Mouse (Mus musculus): ENCODE data around the gene Sema3b.

The Sema3b gene

DNA sequence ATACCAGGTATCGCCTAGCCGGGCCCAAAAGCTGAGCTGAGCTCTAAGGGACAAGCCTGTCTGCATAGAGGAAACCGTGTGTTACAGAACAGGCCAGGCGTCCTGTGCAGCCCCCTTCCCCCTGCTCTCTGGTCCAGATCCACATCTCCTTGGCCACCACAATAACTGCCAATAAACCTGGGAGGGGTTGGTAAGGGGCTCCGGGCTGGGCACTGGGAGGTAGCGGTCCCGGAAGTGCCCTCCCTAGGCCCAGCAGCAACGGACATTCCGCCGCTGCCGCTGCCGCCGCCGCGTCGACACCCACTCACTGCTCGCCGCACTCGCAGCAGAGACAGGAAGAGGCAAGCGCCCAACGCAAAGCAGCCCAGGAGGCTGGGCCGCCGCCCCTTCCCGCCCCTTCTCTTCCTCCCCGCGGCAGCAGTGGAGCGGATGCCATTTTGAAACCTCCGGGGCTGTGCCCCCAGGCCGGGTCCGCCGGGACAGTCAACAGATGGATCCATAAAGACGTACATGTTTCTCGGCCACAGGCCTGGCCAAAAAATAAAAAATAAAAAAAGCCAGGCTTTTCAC lies 24.1 kb upstream of the Sema3b start:
- peak; percentile 77 for DNase-seq (ENCODE audit: extremely low spot score)

DNA sequence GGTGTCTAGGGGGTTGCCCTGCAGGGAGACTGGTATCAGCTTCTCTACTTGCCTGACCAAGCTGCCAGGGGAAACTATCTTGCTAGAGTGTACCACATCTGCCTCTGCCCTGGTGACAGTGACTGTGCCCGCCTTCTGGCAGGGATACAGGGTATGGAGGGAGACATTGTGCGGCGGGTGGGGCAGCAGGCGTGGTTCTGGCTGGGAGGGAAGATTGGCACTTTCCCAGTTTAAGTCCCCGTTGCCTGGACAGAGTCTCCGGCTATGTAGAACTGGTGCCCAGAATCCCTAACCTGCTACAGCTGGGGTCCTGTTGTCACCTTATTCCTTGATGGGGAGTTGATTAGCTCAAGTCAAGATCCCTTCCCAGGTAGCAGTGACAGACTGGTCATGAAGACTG lies 23.4 kb upstream of the Sema3b start:
- DNase-seq (ENCODE audit: extremely low spot score) = no peak

DNA sequence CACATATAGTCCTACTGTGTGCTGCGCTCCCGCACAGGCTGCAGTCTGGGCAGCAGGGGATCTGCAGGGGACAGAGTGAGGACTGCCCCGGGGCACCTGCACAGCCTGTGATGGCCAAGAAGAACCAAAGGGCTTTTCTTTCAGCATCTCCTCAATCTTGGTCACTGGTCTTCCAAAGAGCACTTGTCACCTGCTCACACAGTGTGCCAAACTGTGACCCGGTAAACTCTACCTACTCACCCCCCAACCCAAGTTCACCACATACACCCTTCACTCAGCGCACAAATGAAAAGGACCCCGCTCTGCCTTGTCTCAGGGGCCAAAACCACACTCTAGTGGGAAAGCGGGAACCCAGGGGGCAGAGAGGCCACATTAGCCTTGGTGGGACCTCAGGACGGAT lies 22.8 kb upstream of the Sema3b start:
- no peak for DNase-seq (ENCODE audit: extremely low spot score)

DNA sequence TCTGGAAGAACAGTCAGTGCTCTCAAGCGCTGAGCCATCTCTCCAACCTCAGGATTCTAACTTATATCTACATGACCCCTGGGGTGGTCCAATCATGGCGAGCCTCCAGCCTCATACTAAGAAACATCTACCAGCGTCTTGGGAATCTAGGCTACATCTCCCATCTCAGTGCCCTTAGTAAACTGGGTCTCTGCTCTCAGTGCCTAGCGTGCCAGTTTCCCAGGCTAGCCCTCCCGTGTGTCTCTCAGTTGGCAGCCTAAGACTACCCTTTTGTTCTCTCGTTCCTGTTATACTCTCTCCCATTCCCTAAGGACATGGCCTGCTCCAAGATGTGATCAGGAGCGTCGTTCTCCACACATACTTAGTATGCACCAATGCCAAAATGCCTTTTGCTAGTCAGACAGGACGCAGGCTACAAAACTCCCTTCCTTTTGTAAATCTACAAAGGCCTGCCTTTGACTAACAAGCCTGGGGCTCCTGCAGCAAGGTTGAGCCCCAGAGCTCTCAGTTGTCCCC lies 22.3 kb upstream of the Sema3b start:
- DNase-seq (ENCODE audit: extremely low spot score) = no peak

DNA sequence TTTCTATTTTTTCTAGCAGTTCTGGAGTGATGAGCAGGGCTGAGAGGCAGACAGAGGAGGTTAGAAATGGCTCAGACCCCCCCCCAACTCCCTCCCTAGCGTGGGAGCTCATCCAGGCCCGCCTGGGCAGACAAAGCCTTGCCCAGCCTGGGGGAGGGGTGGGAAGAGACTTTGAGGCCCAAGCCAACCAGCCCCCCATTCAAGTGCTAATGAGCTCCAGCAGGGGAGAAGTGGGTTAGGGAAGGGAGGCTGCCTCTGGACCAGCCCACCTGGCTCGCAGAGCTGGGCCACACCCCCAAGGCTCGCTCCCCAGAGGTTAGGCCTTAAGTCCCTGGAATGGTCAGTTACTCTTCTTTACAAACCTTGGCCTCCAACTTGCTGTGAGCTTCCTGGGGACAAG lies 21.5 kb upstream of the Sema3b start:
- peak; percentile 82 for DNase-seq (ENCODE audit: extremely low spot score)

DNA sequence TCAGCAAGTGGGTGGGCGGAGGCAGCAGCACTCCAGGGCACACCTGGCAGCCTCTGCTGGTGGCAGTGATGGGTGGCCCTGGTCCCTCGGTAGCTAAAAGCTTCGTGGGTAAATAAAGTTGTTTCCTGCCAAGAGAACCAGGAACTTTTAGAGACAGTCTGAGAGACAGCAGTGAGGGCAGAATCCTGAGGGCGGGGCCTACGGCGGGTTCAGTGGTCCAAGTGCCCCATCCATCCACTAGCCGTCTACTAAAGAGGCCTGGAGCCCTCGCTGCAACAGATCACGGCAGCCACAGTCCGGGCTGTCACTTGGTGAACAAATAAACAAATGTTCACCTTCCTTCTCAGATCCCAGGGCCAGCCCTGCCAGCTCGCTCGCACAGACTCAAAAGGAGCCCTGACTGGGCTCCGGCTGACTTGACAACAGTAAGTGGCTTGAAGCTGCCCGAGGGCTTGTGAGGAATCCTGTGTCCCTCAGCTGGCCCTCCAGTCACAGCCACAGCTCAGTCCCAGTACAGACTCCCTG lies 20.9 kb upstream of the Sema3b start:
- DNase-seq (ENCODE audit: extremely low spot score) = peak; percentile 64

DNA sequence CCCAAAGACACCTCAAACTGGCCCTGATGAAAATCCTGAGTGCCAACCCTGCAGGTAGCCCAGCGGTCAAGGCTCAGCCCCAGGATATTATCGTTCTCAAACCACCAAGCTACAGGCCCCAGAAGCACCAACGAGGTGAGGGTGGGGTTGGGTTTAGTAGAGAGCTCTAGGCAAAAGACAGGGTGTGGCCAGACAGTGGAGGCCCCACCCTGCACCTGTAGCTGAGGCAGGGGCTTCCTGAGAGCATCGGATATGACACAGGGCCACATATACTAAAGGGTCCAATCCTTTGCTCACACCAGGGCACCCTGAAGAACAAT lies 20.3 kb upstream of the Sema3b start:
- DNase-seq (ENCODE audit: extremely low spot score) = no peak

DNA sequence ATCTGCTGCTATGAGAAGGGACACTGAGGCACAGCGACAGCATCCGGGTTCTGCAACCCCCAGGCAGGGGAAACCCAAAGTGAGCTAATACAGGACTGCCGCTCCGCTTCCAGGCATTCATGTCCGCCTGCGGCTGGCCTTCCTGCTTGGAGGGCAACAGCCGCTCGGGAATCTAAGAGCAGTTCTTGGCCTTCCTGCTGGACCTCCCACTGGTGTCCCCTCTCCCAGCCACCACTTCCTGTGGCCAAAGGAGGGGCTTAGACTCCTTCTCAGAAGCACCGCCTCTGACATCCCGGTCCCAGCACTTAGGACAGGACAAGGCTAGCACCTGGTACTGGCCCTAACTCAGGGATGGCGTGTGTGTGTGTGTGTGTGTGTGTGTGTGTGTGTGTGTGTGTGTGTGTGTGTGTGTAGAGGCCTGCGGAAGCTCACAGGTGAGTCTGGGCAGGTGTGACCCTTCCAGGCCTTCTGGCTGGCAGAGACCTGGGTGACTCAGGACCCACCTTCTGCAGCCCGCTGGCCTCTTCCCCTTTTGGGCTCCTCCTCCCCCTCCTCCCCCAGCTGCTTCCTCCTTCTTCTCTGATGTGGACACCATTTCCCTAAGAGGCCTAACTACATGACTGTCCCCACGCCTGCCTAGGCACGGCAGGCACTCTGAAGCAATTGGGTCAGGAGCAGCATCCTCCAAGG lies 19.8 kb upstream of the Sema3b start:
- no peak for DNase-seq (ENCODE audit: extremely low spot score)

DNA sequence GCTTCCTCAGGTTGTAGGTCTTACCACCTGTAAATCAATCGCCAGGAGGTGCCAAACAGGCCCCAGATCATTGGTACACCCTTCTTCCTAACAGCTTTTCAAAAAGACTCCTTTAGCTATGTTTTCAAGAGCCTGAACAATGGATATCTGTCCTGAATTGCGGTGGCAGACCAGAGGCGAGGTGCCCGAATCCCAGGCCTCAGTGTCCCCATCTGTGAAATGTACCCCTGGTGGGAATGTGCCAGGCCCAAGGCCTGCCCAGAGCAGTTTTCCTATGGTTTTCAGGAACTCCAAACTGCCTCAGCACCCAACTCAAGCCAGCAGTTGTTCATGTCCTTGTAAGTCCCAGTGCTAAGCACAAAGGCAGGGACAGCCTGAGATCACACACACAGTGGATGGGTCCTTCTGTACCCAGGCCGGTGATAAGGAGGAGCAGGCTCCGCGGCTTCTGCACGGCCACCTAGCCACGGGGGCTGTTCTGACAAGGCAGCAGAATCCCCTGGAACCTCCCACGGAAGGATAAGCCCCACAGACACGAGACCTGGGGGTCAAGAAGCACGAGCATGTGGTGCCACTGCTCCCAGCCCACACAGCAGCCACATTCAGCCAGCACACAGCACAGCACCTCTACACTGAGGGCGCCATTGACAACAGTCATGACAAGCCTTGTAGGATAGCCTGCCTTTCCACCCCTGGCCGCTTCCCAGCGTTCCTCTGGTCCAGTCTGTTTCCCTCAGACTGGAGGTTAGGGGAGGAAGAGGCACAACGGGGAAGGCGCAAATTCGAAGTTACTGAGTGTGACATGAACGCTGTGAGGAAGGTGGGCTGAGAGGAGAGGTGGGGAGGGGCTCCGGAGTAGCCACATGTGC lies 18.6 kb upstream of the Sema3b start:
- no peak for DNase-seq (ENCODE audit: extremely low spot score)

DNA sequence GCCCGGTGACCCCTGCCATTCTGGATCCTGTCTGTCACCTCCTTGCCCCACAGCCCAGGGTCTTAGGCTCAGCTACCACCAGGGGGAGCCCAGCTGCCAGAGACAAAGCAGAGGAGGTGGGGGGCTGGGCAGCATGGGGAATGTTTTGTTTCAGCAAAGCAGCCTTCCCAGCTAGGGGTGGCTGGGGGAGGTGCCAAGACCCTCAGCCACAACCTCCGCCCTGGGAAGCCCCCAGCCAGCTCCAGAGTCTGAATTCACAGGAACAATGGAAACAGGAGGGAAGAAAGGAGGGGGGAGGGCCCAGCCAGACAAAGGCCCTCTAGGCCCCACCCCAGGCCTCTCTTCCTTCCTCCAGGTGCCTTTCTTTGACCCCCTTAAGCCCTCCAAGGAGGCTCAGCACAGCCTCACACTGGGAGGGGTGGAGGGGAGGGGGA lies 17.8 kb upstream of the Sema3b start:
- DNase-seq (ENCODE audit: extremely low spot score) = peak; percentile 96

DNA sequence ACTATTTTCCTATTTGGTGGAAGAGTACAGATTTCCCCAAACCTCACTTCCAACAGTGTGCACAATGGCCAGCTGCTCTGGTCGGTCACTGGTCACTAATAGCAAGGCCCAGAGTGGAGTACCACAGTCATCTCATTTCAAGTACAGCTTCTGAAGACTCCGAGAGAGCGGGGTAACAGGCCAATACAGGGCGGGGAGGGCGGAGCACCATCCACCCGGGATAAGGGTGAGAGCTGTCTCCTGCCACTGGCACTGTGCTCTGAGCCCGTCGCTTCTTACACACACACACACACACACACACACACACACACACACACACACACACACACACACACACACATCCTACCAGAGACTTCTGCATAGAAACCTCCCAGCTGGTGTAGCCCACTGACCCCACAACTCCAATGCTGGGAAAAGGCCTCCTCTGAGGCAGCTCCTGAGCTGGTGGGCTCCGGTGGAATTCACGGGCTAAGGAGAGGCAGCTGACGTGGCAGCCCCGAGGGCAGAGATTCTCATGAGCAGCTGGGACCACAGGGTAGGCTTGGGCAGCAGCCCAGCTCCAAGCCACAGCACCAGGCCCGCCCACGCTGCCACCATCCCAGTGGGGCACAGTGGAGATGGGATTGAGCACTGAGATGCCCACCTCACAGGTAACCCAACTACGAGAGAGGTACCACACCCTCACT lies 17.3 kb upstream of the Sema3b start:
- DNase-seq (ENCODE audit: extremely low spot score) = no peak

DNA sequence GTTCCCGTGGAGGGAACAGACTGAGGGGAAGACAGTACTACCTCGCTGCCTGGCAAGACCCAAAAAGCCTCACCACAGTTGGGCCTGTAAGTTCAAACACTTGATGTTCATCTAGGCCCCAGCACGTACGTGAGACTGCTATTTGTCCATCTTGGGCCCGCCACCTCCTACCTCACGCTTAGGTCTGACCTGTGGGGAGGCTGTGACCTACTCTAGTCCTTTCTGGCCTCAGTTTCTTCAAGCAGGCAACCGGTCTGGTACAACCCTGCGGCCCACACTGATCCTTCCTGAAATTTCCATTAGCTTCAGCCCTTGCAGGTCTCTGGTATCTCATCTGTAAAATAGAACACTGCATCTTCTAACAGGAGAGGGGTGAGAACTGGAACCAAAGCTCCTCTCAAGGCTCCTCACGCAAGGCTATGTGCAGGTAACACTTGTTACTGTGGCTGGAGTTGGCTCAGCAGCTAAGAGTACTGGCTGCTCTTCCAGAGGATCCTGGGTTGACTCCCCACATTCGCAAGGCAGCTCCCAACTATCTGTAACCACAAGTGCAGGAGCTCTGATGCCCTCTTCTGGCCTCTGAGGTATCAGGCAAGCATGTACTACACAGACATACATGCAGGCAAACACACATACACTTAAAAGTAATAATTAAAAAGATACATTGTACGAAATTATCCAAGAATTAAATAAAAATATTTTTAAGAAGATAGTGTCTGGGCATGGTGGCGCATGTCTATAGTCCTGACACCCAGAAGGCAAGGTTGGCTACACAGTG lies 16.5 kb upstream of the Sema3b start:
- no peak for DNase-seq (ENCODE audit: extremely low spot score)

DNA sequence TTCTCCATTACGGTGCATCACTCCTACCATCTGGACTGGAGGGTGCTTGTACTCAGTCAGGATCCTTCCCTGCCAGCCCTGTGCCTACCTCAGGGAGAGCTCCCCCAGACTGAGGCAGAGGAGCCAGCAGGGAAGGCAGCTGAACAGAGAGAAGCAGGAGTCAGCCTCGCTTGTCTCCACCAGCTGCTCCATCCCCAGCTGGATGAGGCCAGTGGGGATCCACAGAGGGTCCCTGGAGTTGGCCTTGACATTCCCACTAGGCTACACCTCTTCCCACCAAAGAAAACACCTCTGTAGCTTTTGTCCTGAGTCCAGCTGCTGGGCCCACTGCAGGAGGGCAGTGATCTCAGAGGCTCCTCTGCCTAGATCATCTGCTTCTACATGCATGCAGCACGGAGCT lies 15.9 kb upstream of the Sema3b start:
- DNase-seq (ENCODE audit: extremely low spot score) = no peak

DNA sequence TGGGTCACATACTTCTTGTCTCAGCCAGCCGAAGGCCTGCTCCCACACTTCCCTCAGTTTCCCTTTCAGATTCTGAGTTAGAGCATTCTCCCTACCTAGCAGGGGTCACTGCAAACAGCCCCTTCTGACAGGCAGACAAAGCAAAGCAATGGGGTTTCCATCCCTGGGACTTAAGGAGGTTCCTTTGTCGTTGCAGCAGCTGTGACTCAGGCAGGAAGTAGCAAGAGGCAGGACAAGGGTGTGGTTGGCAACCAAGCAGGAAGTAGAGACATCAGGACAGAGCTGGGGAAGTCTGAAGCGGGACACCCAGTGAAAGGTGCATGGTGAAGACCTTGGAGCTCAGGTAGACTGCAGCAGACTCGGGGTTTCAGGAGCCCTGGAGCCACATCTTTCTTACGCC lies 15.5 kb upstream of the Sema3b start:
- DNase-seq (ENCODE audit: extremely low spot score) = no peak

DNA sequence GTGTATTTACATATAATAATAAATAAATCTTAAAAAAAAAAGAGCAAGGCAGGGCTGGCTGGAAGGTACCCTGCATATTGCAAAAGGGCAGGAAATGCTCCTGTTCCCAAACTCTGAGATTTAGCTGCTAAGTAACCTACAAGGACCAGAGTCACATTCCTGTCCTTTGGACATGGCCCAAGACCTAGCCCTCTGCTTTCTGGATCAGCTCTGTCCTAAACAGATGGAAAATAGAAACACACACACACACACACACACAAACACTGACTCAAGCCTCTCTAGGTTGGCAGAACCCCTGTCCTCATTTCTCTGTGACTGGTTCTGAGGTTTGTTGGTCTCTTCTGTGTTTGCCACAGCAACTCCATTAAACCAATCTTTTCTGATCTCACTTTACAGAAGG lies 11.9 kb upstream of the Sema3b start:
- no peak for DNase-seq (ENCODE audit: extremely low spot score)

DNA sequence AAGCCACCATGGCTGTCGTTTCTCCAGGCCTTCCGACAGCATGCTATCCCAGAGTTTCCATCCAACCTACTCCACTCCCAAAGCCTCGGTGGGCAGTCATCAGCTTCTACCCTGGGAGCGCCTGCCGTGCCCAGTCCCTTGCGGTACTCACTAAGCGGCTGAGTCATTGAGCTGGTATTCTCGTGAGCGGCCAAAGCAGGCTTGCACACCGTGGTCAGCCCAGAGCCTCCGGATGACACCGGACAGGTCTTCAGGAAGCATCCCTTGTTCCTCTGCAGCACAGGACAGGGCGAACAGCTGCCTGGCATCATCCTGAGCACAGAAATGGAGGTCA lies 10.5 kb upstream of the Sema3b start:
- no peak for DNase-seq (ENCODE audit: extremely low spot score)

DNA sequence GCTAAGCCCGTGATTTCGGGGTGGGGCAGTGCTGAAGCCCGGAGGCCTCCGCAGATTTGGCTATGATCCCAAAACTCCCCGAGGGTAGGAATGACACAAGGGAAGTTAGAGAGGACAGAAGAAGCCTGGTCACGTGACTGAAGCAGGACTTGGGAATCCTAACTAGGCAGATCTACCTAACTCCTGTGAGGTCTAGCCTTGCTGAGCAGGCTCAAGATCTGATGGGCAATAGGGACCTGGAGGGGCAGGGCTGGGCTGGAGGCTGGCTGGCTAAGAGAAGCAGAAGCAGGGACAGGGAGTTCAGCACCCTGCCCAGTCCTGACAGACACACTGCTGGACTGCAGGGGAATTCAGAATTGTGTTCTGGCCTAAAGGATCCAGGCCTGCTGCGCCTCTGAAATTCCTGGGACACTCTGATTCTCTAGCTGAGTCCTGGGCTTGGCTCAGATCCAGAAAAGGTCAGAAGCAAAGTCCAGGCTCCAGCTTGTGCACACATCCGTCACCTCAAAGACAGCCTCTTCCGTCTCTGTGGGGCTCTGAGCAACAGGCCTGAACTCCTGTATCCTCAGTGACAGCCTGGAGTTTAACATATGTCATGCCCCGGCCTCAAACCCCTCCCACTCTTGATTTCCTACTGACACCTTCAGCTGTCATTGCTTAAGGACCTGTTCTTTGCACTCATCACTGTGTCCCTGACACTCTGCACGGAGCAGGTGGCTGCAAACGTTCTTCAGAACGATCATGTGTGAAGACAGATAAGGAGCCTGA lies 9.9 kb upstream of the Sema3b start:
- DNase-seq (ENCODE audit: extremely low spot score) = no peak

DNA sequence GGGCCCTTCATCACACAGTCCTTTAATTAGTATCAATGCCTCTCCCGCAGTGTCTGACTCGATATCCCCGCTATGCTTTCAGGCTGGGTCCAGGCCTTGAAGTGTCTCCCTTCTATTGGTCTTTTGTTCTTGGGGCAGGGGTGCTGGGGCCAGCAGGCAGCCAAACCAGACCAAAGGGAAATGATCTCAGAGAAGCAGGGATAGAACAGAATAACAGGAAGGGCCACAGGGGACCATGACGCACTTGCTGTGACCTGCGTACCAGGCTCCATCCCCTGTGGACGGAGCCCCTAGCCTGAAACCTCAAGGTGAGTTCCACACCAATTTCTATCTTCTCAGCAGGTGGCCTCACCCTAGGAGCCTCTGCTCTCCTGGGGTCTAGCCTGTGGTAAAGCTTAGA lies 9.1 kb upstream of the Sema3b start:
- no peak for DNase-seq (ENCODE audit: extremely low spot score)

DNA sequence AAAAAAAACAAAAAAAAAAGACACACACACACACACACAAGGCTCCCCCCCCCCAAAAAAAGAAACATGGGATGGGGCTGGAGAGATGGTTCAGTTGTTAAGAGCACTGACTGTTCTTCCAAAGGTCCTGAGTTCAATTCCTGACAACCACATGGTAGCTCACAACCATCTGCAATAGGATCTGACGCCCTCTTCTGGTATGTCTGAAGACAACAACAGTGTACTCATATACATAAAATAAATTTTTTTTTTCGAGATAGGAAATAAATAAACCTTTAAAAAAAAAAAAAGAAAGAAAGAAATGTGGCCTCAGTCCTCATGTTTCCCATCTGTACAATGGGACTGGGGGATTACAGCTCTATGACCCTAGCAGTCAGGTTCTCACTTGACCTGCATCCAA lies 8.4 kb upstream of the Sema3b start:
- no peak for DNase-seq (ENCODE audit: extremely low spot score)

DNA sequence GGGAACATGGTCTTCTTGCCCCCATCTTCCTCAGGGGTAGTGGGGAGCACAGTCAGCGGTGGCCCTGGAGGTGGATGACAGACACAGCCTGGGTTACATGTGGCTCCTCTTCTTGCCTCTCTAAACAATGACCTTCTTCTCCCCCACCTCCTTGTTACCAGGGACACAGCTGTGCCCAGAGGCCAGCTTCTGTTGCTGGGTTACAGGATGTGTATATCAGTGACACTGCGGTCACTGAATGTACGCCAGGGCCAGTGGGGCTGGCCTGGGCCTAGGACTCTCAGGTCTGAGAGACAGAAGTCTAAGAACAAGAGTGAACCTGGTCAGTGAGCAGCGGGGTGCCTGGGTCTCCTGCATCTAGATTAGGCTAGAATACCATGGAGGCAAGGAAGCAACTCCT lies 6.0 kb upstream of the Sema3b start:
- DNase-seq (ENCODE audit: extremely low spot score) = no peak

Data from embryo, embryonic 9.5 days (tissue).